Mouse (Mus musculus): ENCODE measurements at regions not wholly inside any gene's neighbourhood (a gene's known extent, or its start where the extent isn't known, plus 50 kb on each side); places are given as distances from the start of the nearest gene placed in this dataset.

DNA sequence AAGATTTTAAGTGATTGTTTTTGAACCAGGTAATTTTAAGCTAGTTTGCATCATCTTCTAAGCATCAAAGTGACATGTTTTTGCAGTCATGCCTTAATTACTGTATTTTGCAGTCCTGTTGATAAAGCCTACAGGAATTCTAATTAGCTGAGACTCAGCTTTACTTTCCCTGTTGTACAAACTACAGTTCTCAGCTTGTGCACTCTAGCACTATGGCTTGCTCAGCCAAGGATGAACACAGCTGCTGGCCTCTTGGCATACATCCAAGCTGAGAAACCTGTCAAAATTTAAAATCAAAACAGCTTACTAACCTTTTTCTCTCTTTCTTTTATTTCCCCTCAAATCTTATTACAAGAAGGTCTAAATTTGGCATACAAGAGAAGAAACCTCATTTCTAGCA lies 159.9 kb downstream of the 4921511C20Rik start:
- Histone ChIP-seq H3K9me3 (replicated peaks; ENCODE audit: insufficient read depth, low read length) (no peaks in the 10 kb centered on the region), H3K27ac (ENCODE audit: control insufficient read depth, low read depth, low read length) (no peak overlapping the region), H3K4me1 (ENCODE audit: control insufficient read depth in 1 of 2, insufficient read depth in 2 of 2, low read length in 2 of 2) (no peaks in the 10 kb centered on the region), H3K27me3 (ENCODE audit: control insufficient read depth in 1 of 2, insufficient read depth in 2 of 2, low read length in 2 of 2) (no peaks in the 10 kb centered on the region), H3K79me2 (ENCODE audit: control insufficient read depth, insufficient read depth, low read length, poor library complexity) (no peaks in the 10 kb centered on the region), H3K4me3 (ENCODE audit: control insufficient read depth in 1 of 2, insufficient read depth in 1 of 2, low read depth in 2 of 2, low read length in 2 of 2) (no peak overlapping the region), H3K9ac (ENCODE audit: control insufficient read depth, low read depth, low read length, poor library complexity, severe bottlenecking) (no peak overlapping the region), H3K36me3 (ENCODE audit: control insufficient read depth in 1 of 2, insufficient read depth in 2 of 2, low read length in 2 of 2) (no peaks in the 10 kb centered on the region)
- TF ChIP-seq POLR2A (IDR thresholded peaks at IDR 0.05; ENCODE audit: control insufficient read depth in 1 of 2, insufficient read depth in 1 of 2, low read depth in 1 of 2, low read length in 2 of 2, poor library complexity in 1 of 2) (no peak), ZC3H11A (IDR thresholded peaks at IDR 0.05; ENCODE audit: low read depth, low read length) (no peak), MYC (IDR thresholded peaks at IDR 0.05; ENCODE audit: low read depth, low read length) (no peak), UBTF (IDR thresholded peaks at IDR 0.05; ENCODE audit: borderline replicate concordance, insufficient read depth, low read depth, low read length) (no peak), HCFC1 (IDR thresholded peaks at IDR 0.05; ENCODE audit: low read depth, low read length) (no peak), SMC3 (IDR thresholded peaks at IDR 0.05; ENCODE audit: low read depth, low read length) (no peak), BHLHE40 (IDR thresholded peaks at IDR 0.05; ENCODE audit: borderline replicate concordance, low read depth, low read length) (no peak), POLR2AphosphoS2 (IDR thresholded peaks at IDR 0.05; ENCODE audit: low read length) (no peak)
- no peak for DNase-seq (ENCODE audit: low read depth, low spot score)
